Mouse (Mus musculus) megakaryocyte, embryonic 14.5 days (primary cell): ENCODE measurements around the gene Cdc14a. TPM values are rescaled to one million over a fixed set of nuclear protein-coding genes. Genes with fewer than 3 reads are reported as not detected.

Source experiments
- H3K27me3 ChIP-seq: replicated peaks from 2 replicates; pipeline ENCODE3; 2012; ENCODE audit warnings: inconsistent platforms
- H3K36me3 ChIP-seq: replicated peaks from 2 replicates; pipeline ENCODE3; 2012; ENCODE audit warnings: low read length, inconsistent platforms, mixed read lengths
- H3K4me1 ChIP-seq: 2 replicates; pipeline ENCODE4 v1.6.1; 2012; ENCODE audit warnings: inconsistent platforms
- H3K4me3 ChIP-seq: replicated peaks from 2 replicates; pipeline ENCODE3; 2012; ENCODE audit warnings: moderate library complexity, mild to moderate bottlenecking, inconsistent platforms
- H3K9me3 ChIP-seq: 2 replicates; pipeline ENCODE4 v1.6.1; 2012; ENCODE audit warnings: inconsistent platforms
- FLI1 ChIP-seq: IDR thresholded peaks from 2 replicates; pipeline ENCODE4 v1.6.1; 2012; ENCODE audit warnings: low read length, inconsistent platforms, mixed read lengths
- GATA1 ChIP-seq: IDR thresholded peaks from 3 replicates; pipeline ENCODE4 v1.6.1; 2012; ENCODE audit warnings: mixed read lengths, low read length, inconsistent platforms, borderline replicate concordance
- polyA plus RNA-seq: library from polyadenylated mRNA; stranded (reverse); fragments of >175 nt; gene quantifications from 2 replicates; pipeline ENCODE4 v1.2.3, GENCODE M21; 2012; ENCODE audit warnings: low replicate concordance; ENCODE audit not compliant: insufficient read depth

Cdc14a gene
- polyA plus RNA-seq, 1 experiment, result 0.91 TPM

GRCm38 (mm10) chr3:116263061-116263460 lies 160.8 kb downstream of the Cdc14a start:
- H3K36me3 ChIP-seq, result no peaks in the 10 kb centered on the region
- H3K4me3 ChIP-seq, result no peak overlapping the region
- no peak for TF ChIP-seq GATA1

GRCm38 (mm10) chr3:116256104-116256503 lies 167.7 kb downstream of the Cdc14a start:
- TF ChIP-seq GATA1 (no peak), FLI1 (no peak)
- 0 out of 2 replicates have a peak, but pooled peaks cover 4% of the 10 kb centered on the region for H3K9me3 ChIP-seq
- peaks cover 26% of the 10 kb centered on the region for H3K4me1 ChIP-seq
- H3K36me3 ChIP-seq, result no peaks in the 10 kb centered on the region
- no peak overlapping the region for H3K4me3 ChIP-seq
- H3K27me3 ChIP-seq, result peaks cover 50% of the 10 kb centered on the region

More at GRCm38 (mm10) chr3:116263061-116263460, 160.8 kb downstream of the Cdc14a start:
- Histone ChIP-seq H3K4me1 (no peaks in the 10 kb centered on the region), H3K9me3 (no peaks in the 10 kb centered on the region), H3K27me3 (peaks cover 7% of the 10 kb centered on the region)

- Histone ChIP-seq H3K27me3 (peaks cover 70% of the 10 kb centered on the region), H3K4me1 (peaks cover 26% of the 10 kb centered on the region), H3K4me3 (peak within 1 kb of the TSS; percentile 88), H3K36me3 (no peaks in the 10 kb centered on the region), H3K9me3 (0 out of 2 replicates have a peak, but pooled peaks cover 4% of the 10 kb centered on the region)
- no peak for TF ChIP-seq GATA1
- TF ChIP-seq FLI1, result no peak
These were observed 170.7 kb downstream of the Cdc14a start, which contains the start of gene Gpr88 for GRCm38 (mm10) chr3:116253077-116253531. TSS of gene Gpr88 (minus strand) at chr3:116253503.

GRCm38 (mm10) chr3:116252255-116253040 lies 171.4 kb downstream of the Cdc14a start:
- no peak for TF ChIP-seq GATA1
- TF ChIP-seq FLI1, result no peak

GRCm38 (mm10) chr3:116251481-116252254 lies 172.2 kb downstream of the Cdc14a start:
- peak overlapping the region; percentile 88 for H3K4me3 ChIP-seq

More at GRCm38 (mm10) chr3:116252255-116253040, 171.4 kb downstream of the Cdc14a start:
- H3K4me1 ChIP-seq, result peaks cover 26% of the 10 kb centered on the region
- 0 out of 2 replicates have a peak, but pooled peaks cover 4% of the 10 kb centered on the region for H3K9me3 ChIP-seq
- no peaks in the 10 kb centered on the region for H3K36me3 ChIP-seq
- H3K4me3 ChIP-seq, result peak overlapping the region; percentile 88
- peaks cover 77% of the 10 kb centered on the region for H3K27me3 ChIP-seq

GRCm38 (mm10) chr3:116249026-116249425 lies 174.8 kb downstream of the Cdc14a start:
- no peak overlapping the region for H3K4me3 ChIP-seq
- H3K36me3 ChIP-seq, result no peaks in the 10 kb centered on the region
- H3K27me3 ChIP-seq, result peaks cover 73% of the 10 kb centered on the region
- H3K4me1 ChIP-seq, result peaks cover 20% of the 10 kb centered on the region
- H3K9me3 ChIP-seq, result 0 out of 2 replicates have a peak, but pooled peaks cover 4% of the 10 kb centered on the region
- TF ChIP-seq FLI1 (no peak), GATA1 (no peak)

More at GRCm38 (mm10) chr3:116251481-116252254, 172.2 kb downstream of the Cdc14a start:
- Histone ChIP-seq H3K4me1 (peaks cover 26% of the 10 kb centered on the region), H3K27me3 (peaks cover 80% of the 10 kb centered on the region), H3K36me3 (no peaks in the 10 kb centered on the region), H3K9me3 (0 out of 2 replicates have a peak, but pooled peaks cover 4% of the 10 kb centered on the region)
- TF ChIP-seq FLI1 (no peak), GATA1 (no peak)

GRCm38 (mm10) chr3:116244476-116244875 lies 179.4 kb downstream of the Cdc14a start:
- H3K4me1 ChIP-seq, result no peaks in the 10 kb centered on the region
- no peaks in the 10 kb centered on the region for H3K9me3 ChIP-seq
- H3K36me3 ChIP-seq, result no peaks in the 10 kb centered on the region
- no peak for TF ChIP-seq FLI1
- H3K27me3 ChIP-seq, result peaks cover 33% of the 10 kb centered on the region
- no peak overlapping the region for H3K4me3 ChIP-seq

- no peaks in the 10 kb centered on the region for H3K36me3 ChIP-seq
- peaks cover 18% of the 10 kb centered on the region for H3K27me3 ChIP-seq
- no peak overlapping the region for H3K4me3 ChIP-seq
- TF ChIP-seq GATA1 (no peak), FLI1 (no peak)
- 0 out of 2 replicates have a peak, but pooled peaks cover 2% of the 10 kb centered on the region for H3K9me3 ChIP-seq
- H3K4me1 ChIP-seq, result no peaks in the 10 kb centered on the region
These were observed 181.1 kb downstream of the Cdc14a start for GRCm38 (mm10) chr3:116242685-116243084.

GRCm38 (mm10) chr3:116237527-116237926 lies 186.3 kb downstream of the Cdc14a start:
- H3K4me3 ChIP-seq, result no peak overlapping the region
- H3K27me3 ChIP-seq, result no peaks in the 10 kb centered on the region
- TF ChIP-seq FLI1, result no peak
- no peaks in the 10 kb centered on the region for H3K36me3 ChIP-seq
- 0 out of 2 replicates have a peak, but pooled peaks cover 6% of the 10 kb centered on the region for H3K9me3 ChIP-seq
- H3K4me1 ChIP-seq, result no peaks in the 10 kb centered on the region
